Mouse (Mus musculus): ENCODE data around the gene Faf2. TPM values are rescaled to one million over a fixed set of nuclear protein-coding genes. Genes with fewer than 3 reads are reported as not detected.
A peak's percentile ranks its signal among the peaks of the same experiment; 100 is the strongest.

Gene Faf2
- polyA plus RNA-seq, 2 experiments = 11.0 to 31.2 TPM

DNA sequence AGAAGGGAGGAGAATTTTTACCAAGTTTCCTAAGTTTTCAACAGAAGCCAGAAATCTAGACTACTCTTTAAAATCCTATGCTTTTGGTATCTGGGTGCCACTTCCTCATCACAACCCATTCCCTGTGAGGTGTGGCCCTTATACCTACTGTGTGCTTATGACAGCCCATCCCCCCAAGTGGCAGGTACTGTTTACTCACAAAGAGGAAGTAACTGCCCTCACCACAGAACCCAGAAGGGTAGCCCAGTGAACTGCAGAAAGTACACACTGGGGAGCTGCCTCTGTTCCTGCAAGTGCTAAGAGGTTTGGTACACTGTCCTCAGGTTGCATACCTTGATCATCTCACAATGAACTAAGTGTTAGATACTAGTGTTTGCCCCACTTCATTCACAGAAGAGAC is 70.2 kb downstream of the Faf2 start:
- Histone ChIP-seq H3K27me3 (ENCODE audit: control insufficient read depth, insufficient read depth, low read length) (no peaks in the 10 kb centered on the region), H3K9me3 (ENCODE audit: control insufficient read depth, low read length) (no peaks in the 10 kb centered on the region), H3K27ac (peak overlapping the region; percentile 90), H3K4me1 (replicated peaks; ENCODE audit: control insufficient read depth in 2 of 2, insufficient read depth in 2 of 2, low read length in 1 of 2) (peaks cover 20 to 24% of the 10 kb centered on the region in 2 experiments), H3K4me2 (ENCODE audit: low read depth) (peak overlapping the region; percentile 91), H3K36me3 (replicated peaks; ENCODE audit: control insufficient read depth, insufficient read depth, low read depth) (no peaks in the 10 kb centered on the region), H3K9ac (replicated peaks) (peak overlapping the region; percentile 98), H3K4me3 (ENCODE audit: insufficient read depth in 1 of 2, low read depth in 2 of 2, low read length in 2 of 2) (peak overlapping the region in 1 of 2 experiments; percentile 97; a peak in 2 of 4 replicates)
- no peak for ATAC-seq (ENCODE audit: insufficient read depth)
- no peak for DNase-seq (ENCODE audit: low read depth in 3 of 3, low spot score in 3 of 3)
- TF ChIP-seq CTCF (IDR thresholded peaks at IDR 0.05; ENCODE audit: low read depth) = no peak
- TF ChIP-seq EP300 (IDR thresholded peaks at IDR 0.05; ENCODE audit: low read depth) = no peak

DNA sequence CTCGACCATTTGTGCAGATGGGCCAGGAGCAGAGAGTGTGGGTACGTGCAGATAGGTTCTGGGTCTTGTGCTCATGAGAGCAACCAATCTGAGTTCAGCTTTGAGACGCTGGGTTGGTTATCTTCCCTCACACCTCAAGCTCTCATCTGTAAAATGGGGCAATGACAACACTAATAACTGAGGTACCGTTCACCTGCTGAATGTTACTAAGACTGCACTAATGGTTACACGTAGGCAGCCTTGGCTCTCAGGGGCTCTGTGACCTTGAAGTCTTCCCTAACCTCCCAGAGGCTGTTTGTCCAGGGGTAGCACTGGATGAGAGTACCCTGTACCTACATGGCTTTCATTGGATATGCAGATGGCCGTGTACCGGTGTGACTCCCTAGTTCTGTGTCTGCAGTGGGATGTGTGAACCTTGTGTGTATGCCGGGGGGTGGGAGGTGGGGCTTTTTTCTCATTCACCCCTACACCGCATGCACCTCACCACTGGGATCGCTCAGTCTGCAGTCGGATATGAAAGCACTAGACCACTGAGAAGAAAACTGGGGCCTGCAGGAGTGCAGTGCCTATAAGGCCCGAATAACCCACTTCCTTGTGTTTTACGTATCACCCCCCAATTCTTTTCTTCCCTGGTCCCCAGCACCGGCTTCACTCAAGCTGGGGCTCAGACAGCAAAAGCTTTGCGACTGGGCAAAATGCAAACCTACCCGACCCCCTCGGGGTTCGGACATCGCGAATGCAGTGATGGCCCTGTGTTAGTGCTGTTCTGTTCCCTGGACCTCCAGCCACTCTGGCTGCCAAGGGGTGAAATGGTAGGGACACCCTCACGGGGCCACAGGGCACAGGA is 71.3 kb downstream of the Faf2 start:
- Histone ChIP-seq H3K36me3 (replicated peaks; ENCODE audit: control insufficient read depth, insufficient read depth, low read depth) (no peaks in the 10 kb centered on the region), H3K9ac (replicated peaks) (peak overlapping the region; percentile 98), H3K27ac (peak overlapping the region; percentile 90), H3K4me2 (ENCODE audit: low read depth) (peak overlapping the region; percentile 91), H3K9me3 (ENCODE audit: control insufficient read depth, low read length) (no peaks in the 10 kb centered on the region), H3K4me1 (replicated peaks; ENCODE audit: control insufficient read depth in 2 of 2, insufficient read depth in 2 of 2, low read length in 1 of 2) (peaks cover 20 to 24% of the 10 kb centered on the region in 2 experiments), H3K27me3 (ENCODE audit: control insufficient read depth, insufficient read depth, low read length) (no peaks in the 10 kb centered on the region), H3K4me3 (ENCODE audit: insufficient read depth in 1 of 2, low read depth in 2 of 2, low read length in 2 of 2) (peak overlapping the region; percentile 82 to 97)
- 0 out of 2 replicates have a peak, but pooled peaks have one; percentile 6 for TF ChIP-seq CTCF (IDR thresholded peaks at IDR 0.05; ENCODE audit: low read depth)
- no peak for TF ChIP-seq EP300 (IDR thresholded peaks at IDR 0.05; ENCODE audit: low read depth)
- DNase-seq (ENCODE audit: low read depth in 3 of 3, low spot score in 3 of 3) = peak in 1 of 3 experiments; percentile 24
- 4% methylated on average over 21 of the region's 21 CpGs for WGBS (ENCODE audit: insufficient replicate concordance)
- no peak for ATAC-seq (ENCODE audit: insufficient read depth)

DNA sequence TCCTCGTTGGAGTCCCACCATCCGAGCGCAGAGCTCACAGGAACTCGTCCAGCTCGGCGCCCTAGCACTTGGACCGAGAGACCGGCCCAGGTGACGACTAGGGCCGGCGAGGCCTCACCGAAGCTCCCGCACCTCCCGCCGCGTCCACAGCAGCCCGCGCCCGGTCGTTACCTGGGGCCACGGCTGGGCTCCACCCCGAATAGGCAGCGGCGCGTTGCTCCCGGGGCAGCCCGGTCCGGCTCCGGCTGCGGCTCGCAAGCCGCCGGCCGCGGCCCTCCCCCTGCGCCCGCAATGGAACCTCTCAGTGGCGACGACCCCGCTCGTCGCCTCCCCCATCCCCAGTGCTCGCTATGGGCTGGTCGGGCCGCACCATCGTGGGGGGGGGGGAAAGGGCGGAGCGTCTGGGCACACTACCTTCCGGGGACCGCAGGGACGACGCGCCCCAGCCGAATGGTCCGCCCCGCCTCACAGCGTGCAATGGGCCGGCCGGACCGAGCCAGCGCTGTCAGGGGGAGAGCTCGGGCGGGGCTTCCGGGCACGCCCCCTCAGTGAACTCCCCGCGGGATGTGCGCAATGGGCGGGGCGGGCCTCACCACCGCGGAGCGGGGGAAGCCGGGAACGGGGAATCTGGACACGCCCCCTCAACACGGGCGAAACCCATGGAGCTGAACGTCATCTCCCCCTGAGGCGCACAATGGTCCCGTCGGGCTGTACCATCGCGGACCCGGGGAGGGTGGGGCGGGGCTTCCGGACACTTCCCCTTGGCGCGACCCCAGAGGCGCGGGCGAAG is 72.2 kb downstream of the Faf2 start, which contains the start of gene Rnf44:
Rnf44 (minus strand) TSS at position 350 of the 790 bp plus-strand sequence.
- peak; percentile 96 for ATAC-seq (ENCODE audit: insufficient read depth)
- Histone ChIP-seq H3K9me3 (ENCODE audit: control insufficient read depth, low read length) (no peaks in the 10 kb centered on the region), H3K9ac (replicated peaks) (peak within 1 kb of the TSS; percentile 98), H3K4me1 (replicated peaks; ENCODE audit: control insufficient read depth in 2 of 2, insufficient read depth in 2 of 2, low read length in 1 of 2) (peaks cover 18 to 20% of the 10 kb centered on the region in 2 experiments), H3K4me2 (ENCODE audit: low read depth) (peak within 1 kb of the TSS; percentile 91), H3K4me3 (ENCODE audit: insufficient read depth in 1 of 2, low read depth in 2 of 2, low read length in 2 of 2) (peak within 1 kb of the TSS; percentile 82 to 97), H3K27me3 (ENCODE audit: control insufficient read depth, insufficient read depth, low read length) (no peaks in the 10 kb centered on the region), H3K36me3 (replicated peaks; ENCODE audit: control insufficient read depth, insufficient read depth, low read depth) (no peaks in the 10 kb centered on the region), H3K27ac (peak within 1 kb of the TSS; percentile 90)
- WGBS (ENCODE audit: insufficient replicate concordance) = under 1% methylated on average over 88 of the region's 92 CpGs
- peak; percentile 96 to 98 (median 97) for DNase-seq (ENCODE audit: low read depth in 3 of 3, low spot score in 3 of 3)
- TF ChIP-seq EP300 (IDR thresholded peaks at IDR 0.05; ENCODE audit: low read depth) (peak; percentile 79), CTCF (IDR thresholded peaks at IDR 0.05; ENCODE audit: low read depth) (no peak; the same call in 1 of the 2 replicates)

DNA sequence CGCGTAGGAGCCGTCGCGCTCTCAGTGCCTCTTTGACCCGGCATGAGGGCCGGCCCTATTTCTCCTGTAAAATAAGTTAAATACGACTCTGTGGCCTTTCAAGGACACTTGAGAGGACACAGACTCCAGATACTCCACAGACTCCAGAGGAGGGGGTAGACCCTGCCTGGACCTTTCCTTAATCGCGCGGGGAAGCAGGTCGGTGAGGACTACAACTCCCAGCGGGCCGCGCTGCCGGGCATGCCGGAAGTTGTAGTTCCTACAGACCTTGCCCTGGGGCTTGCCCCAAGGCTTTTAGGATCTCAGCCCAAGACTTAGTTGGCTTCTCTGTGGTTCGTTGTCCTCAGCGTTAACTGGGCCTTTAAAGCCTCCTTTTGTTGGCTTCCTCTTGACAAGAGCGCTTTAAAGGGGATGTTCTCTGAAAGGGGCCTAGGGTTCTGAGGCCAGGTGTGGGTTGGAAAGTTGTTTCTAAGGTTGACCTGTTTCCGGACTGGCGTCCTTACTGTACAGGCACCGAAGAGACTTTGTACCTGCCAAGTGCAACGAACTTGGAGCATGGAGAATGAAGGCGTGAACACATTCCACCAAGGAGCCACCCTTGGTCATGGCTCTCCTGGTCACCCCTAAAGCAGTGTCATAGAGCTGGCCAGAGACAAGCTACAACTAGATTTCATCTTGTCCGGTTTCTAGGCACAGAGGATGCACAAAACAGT is 72.9 kb downstream of the Faf2 start:
- peak overlapping the region; percentile 76 for H3K9ac ChIP-seq (replicated peaks)
- TF ChIP-seq EP300 (IDR thresholded peaks at IDR 0.05; ENCODE audit: low read depth) = no peak
- TF ChIP-seq CTCF (IDR thresholded peaks at IDR 0.05; ENCODE audit: low read depth) = no peak
- H3K4me2 ChIP-seq (ENCODE audit: low read depth) = peak overlapping the region; percentile 91
- ATAC-seq (ENCODE audit: insufficient read depth) (peak; percentile 72), DNase-seq (ENCODE audit: low read depth in 3 of 3, low spot score in 3 of 3) (peak; percentile 73 to 79 (median 74))
- H3K9me3 ChIP-seq (ENCODE audit: control insufficient read depth, low read length) = no peaks in the 10 kb centered on the region
- H3K4me1 ChIP-seq (replicated peaks; ENCODE audit: control insufficient read depth in 2 of 2, insufficient read depth in 2 of 2, low read length in 1 of 2) = peaks cover 18 to 20% of the 10 kb centered on the region in 2 experiments
- WGBS (ENCODE audit: insufficient replicate concordance) = 15% methylated on average over 26 of the region's 26 CpGs
- H3K27ac ChIP-seq = peak overlapping the region; percentile 90
- no peaks in the 10 kb centered on the region for H3K27me3 ChIP-seq (ENCODE audit: control insufficient read depth, insufficient read depth, low read length)
- H3K4me3 ChIP-seq (ENCODE audit: insufficient read depth in 1 of 2, low read depth in 2 of 2, low read length in 2 of 2) = peak overlapping the region; percentile 78 to 97
- H3K36me3 ChIP-seq (replicated peaks; ENCODE audit: control insufficient read depth, insufficient read depth, low read depth) = no peaks in the 10 kb centered on the region

Data from liver, embryonic 14.5 days (tissue).